Mouse (Mus musculus) forelimb bud, embryonic 11.5 days (tissue): ENCODE measurements at regions not wholly inside any gene's neighbourhood (a gene's known extent, or its start where the extent isn't known, plus 50 kb on each side); places are given as distances from the start of the nearest gene placed in this dataset.

Experiments used
- DNase-seq: peaks from one replicate; pipeline ENCODE4 v3.0.0-alpha.2; 2012; ENCODE audit warnings: low read depth, low spot score

- DNase-seq = peak; percentile 47
Observed at GRCm38 (mm10) chr15:15329796-15330195, 1398.8 kb upstream of the Cdh9 start.

GRCm38 (mm10) chr15:15331947-15332346, 1396.6 kb upstream of the Cdh9 start:
- DNase-seq = no peak

DNA sequence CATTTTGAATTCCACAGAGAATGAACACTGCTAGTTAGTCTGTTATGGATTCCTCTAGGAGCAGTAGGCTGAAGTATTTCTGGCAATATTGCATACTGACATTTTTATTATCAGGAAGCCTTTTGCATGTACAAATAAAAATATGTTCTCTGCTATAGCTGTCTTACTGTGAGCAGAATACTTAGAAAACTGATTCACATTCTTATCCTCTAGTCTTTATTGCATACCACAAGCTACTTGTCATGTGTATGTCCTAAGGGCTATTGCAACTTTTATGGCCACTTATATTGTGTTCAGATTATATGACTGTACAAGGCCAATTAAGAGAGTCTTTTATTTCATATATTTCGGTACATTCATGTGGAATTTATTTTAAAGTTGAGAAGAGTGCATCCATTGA, 1366.7 kb upstream of the Cdh9 start:
- DNase-seq = no peak

DNA sequence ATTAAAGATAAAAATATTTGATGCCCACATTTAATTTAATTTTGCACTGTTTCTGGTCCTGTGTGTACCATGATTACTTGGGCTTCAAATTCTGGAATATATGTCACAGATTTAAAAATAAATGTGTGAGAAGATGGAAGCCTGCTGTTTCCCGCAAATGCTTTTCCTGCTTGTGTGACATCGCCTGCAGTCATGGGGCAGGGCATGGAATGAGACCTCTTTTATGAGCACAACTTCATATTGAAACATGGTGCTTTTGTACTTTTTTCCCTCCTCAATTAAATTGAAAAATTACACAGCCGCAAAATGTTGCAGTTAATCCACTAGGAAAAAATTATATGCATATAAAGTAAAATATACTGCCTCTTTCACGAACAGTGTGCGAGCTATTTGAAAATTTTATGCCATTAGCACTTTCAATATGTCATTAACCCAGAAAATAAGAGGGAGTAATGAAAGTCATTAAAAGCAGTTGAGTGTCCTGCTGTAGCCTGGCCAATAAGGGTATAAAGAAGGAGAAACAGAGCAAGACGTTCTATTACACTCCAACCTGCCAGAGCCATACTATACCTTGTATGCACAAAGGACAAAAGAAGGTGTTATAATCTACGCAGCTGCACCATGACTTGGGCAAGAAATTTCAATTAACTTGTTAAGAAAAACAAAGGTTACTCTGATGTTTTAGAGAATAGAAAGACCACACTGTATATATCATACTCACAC, 1336.1 kb upstream of the Cdh9 start:
- DNase-seq = no peak
